Mouse (Mus musculus) retina, embryonic 14.5 days (tissue): ENCODE results near the gene Pofut2.
"Not testable (repeated sequence)": the region's sequence is repeated elsewhere in the genome, so short reads cannot be mapped to it uniquely, and the experiment has no call there.

ENCODE experiments used
- DNase-seq: peaks from one replicate; pipeline ENCODE4 v3.0.0-alpha.2; 2015; ENCODE audit warnings: low spot score

Gene Pofut2

GRCm38 (mm10) chr10:77266281-77266680, 7.3 kb downstream of the Pofut2 start:
- no peak for DNase-seq

GRCm38 (mm10) chr10:77267027-77267426, 8.0 kb downstream of the Pofut2 start:
- DNase-seq: no peak

GRCm38 (mm10) chr10:77269129-77269528, 10.1 kb downstream of the Pofut2 start:
- no peak for DNase-seq

GRCm38 (mm10) chr10:77272980-77273730, 14.1 kb downstream of the Pofut2 start:
- no peak for DNase-seq

GRCm38 (mm10) chr10:77273798-77274197, 14.8 kb downstream of the Pofut2 start:
- no peak for DNase-seq

GRCm38 (mm10) chr10:77282085-77282484, 23.1 kb downstream of the Pofut2 start:
- DNase-seq: not testable (repeated sequence)

- DNase-seq: peak; percentile 93
Observed at GRCm38 (mm10) chr10:77282822-77283221, 23.8 kb downstream of the Pofut2 start.

GRCm38 (mm10) chr10:77284832-77285231, 25.8 kb downstream of the Pofut2 start:
- no peak for DNase-seq

GRCm38 (mm10) chr10:77287626-77288025, 28.6 kb downstream of the Pofut2 start:
- DNase-seq: no peak

- no peak for DNase-seq
Observed at GRCm38 (mm10) chr10:77288639-77289195, 29.7 kb downstream of the Pofut2 start.

- DNase-seq: no peak
Observed at GRCm38 (mm10) chr10:77289559-77289958, 30.5 kb downstream of the Pofut2 start.

- no peak for DNase-seq
Observed at GRCm38 (mm10) chr10:77290624-77291366, 31.8 kb downstream of the Pofut2 start.

GRCm38 (mm10) chr10:77294691-77295090, 35.7 kb downstream of the Pofut2 start:
- DNase-seq: no peak

GRCm38 (mm10) chr10:77298621-77299020, 39.6 kb downstream of the Pofut2 start:
- no peak for DNase-seq

GRCm38 (mm10) chr10:77299194-77299593, 40.2 kb downstream of the Pofut2 start:
- DNase-seq: no peak

GRCm38 (mm10) chr10:77300237-77300933, 41.4 kb downstream of the Pofut2 start:
- no peak for DNase-seq

- no peak for DNase-seq
Observed at GRCm38 (mm10) chr10:77300934-77301297, 41.9 kb downstream of the Pofut2 start.

- DNase-seq: no peak
Observed at GRCm38 (mm10) chr10:77304362-77304761, 45.3 kb downstream of the Pofut2 start.

GRCm38 (mm10) chr10:77304840-77305533, 46.0 kb downstream of the Pofut2 start:
- peak; percentile 45 for DNase-seq

GRCm38 (mm10) chr10:77305766-77306165, 46.7 kb downstream of the Pofut2 start:
- DNase-seq: no peak

GRCm38 (mm10) chr10:77308978-77309377, 50.0 kb downstream of the Pofut2 start:
- DNase-seq: no peak

GRCm38 (mm10) chr10:77314711-77315266, 55.8 kb downstream of the Pofut2 start:
- no peak for DNase-seq
